Mouse (Mus musculus) embryonic facial prominence, embryonic 12.5 days (tissue): Measurements from ENCODE around the gene Pde4dip. TPM values are rescaled to one million over a fixed set of nuclear protein-coding genes. Genes with fewer than 3 reads are reported as not detected.

Source experiments
- ATAC-seq: fragments of 200-750 bp; cut with Nextera tagmentation; 2 replicates; pipeline ENCODE4 v1.8.0; 2017; ENCODE audit not compliant: insufficient number of reproducible peaks, insufficient read depth, low FRiP score, low TSS enrichment
- H3K27ac ChIP-seq: fragments of 300-500 bp; sonication (generic); 2 replicates; pipeline ENCODE4 v1.5.1; 2016; ENCODE audit warnings: mild to moderate bottlenecking
- H3K27me3 ChIP-seq: fragments of 300-500 bp; sonication (generic); 2 replicates; pipeline ENCODE4 v1.6.1; 2016; ENCODE audit warnings: mild to moderate bottlenecking, moderate library complexity
- H3K36me3 ChIP-seq: fragments of 300-500 bp; sonication (generic); 2 replicates; pipeline ENCODE4 v1.6.1; 2016; ENCODE audit warnings: mild to moderate bottlenecking
- H3K4me1 ChIP-seq: fragments of 300-500 bp; sonication (generic); 2 replicates; pipeline ENCODE4 v1.6.1; 2016
- H3K4me2 ChIP-seq: fragments of 300-500 bp; sonication (generic); replicated peaks from 2 replicates; pipeline ENCODE4 v1.6.1; 2016; ENCODE audit warnings: mild to moderate bottlenecking, moderate library complexity
- H3K4me3 ChIP-seq: fragments of 300-500 bp; sonication (generic); 2 replicates; pipeline ENCODE4 v1.5.1; 2016; ENCODE audit warnings: mild to moderate bottlenecking
- H3K9ac ChIP-seq: fragments of 300-500 bp; sonication (generic); 2 replicates; pipeline ENCODE4 v1.6.1; 2016; ENCODE audit warnings: mild to moderate bottlenecking, moderate library complexity
- H3K9me3 ChIP-seq: fragments of 300-500 bp; sonication (generic); 2 replicates; pipeline ENCODE4 v1.6.1; 2016; ENCODE audit warnings: mild to moderate bottlenecking, moderate library complexity
- WGBS: fragments of 180-500 bp; shearing (Covaris S2); methylation state at CpG from one replicate; pipeline ENCODE4 v1.1.7; 2016; 5-methylcytosine and 5-hydroxymethylcytosine counted together
- polyA plus RNA-seq: library from polyadenylated mRNA; unstranded; fragments of >200 nt; fragmentation: Nextera tagmentation; extraction: Ambion mirVana; gene quantifications from 2 replicates; pipeline ENCODE4 v1.2.1, GENCODE M21; 2016

Gene Pde4dip
- polyA plus RNA-seq, 1 experiment from 2014 or later: 32.4 TPM

- H3K4me3 ChIP-seq: no peak overlapping the region
- no peak overlapping the region for H3K27ac ChIP-seq
- no peaks in the 10 kb centered on the region for H3K36me3 ChIP-seq
- no peak overlapping the region for H3K9ac ChIP-seq
- H3K4me1 ChIP-seq: no peaks in the 10 kb centered on the region
- 84% methylated on average over 8 of the region's 8 CpGs for WGBS
- H3K27me3 ChIP-seq: no peaks in the 10 kb centered on the region
- H3K4me2 ChIP-seq: no peak overlapping the region
- peaks cover 4% of the 10 kb centered on the region; the same call in 1 of the 2 replicates for H3K9me3 ChIP-seq
- no peak for ATAC-seq
Observed at GRCm38 (mm10) chr3:97793995-97794394, 94.5 kb downstream of the Pde4dip start.

- H3K27ac ChIP-seq: no peak overlapping the region
- WGBS: 69% methylated on average over 1 of the region's 1 CpGs
- no peak for ATAC-seq
- H3K9me3 ChIP-seq: peaks cover 4% of the 10 kb centered on the region; the same call in 1 of the 2 replicates
- no peaks in the 10 kb centered on the region for H3K27me3 ChIP-seq
- H3K4me3 ChIP-seq: no peak overlapping the region
- no peak overlapping the region for H3K9ac ChIP-seq
- H3K4me2 ChIP-seq: no peak overlapping the region
- no peaks in the 10 kb centered on the region for H3K4me1 ChIP-seq
- H3K36me3 ChIP-seq: no peaks in the 10 kb centered on the region
Observed at GRCm38 (mm10) chr3:97790150-97790549, 98.4 kb downstream of the Pde4dip start.

DNA sequence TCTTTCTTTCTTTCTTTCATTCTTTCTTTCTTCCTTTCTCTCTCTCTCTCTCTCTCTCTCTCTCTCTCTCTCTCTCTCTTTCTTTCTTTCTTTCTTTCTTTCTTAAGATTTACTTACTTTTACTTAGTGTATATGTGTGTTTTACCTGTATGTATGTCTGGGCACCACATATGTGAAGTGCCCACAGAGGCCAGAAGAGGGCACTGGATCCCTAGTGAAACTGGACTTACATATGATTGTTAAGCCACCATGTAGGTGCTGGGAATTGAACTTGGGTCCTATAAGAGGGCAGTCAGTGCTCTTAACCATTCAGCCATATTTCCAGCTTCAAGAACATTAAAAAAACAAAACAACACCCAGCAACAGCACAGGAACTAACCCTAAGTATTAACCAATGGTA, 99.2 kb downstream of the Pde4dip start:
- ATAC-seq: no peak
- Histone ChIP-seq H3K4me3 (no peak overlapping the region), H3K27ac (no peak overlapping the region), H3K36me3 (no peaks in the 10 kb centered on the region), H3K9me3 (peaks cover 4% of the 10 kb centered on the region; the same call in 1 of the 2 replicates), H3K27me3 (no peaks in the 10 kb centered on the region), H3K4me2 (no peak overlapping the region), H3K4me1 (peaks cover 2% of the 10 kb centered on the region; the same call in 1 of the 2 replicates), H3K9ac (no peak overlapping the region)

DNA sequence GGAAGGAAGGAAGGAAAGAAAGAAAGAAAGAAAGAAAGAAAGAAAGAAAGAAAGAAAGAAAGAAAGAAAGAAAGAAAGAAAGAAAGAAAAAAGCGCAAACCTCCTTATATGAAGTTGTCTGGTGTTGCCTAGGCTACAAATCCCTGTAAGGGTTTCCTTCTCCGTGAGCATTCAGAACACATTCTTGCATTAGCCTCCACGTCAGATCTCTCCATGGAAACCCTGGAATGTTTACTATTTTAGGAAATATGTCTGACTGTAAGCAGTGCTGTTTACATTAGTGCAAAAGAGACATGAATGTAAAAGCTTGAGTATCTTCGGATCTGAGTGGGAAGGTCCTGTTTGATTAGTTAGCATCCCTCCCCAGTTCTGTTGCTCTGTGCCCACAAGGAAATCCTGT, 112.3 kb downstream of the Pde4dip start:
- Histone ChIP-seq H3K27me3 (no peaks in the 10 kb centered on the region), H3K4me1 (no peaks in the 10 kb centered on the region), H3K4me3 (no peak overlapping the region), H3K9me3 (no peaks in the 10 kb centered on the region), H3K4me2 (no peak overlapping the region), H3K9ac (no peak overlapping the region), H3K36me3 (no peaks in the 10 kb centered on the region), H3K27ac (no peak overlapping the region)
- no peak for ATAC-seq
- WGBS: 38% methylated on average over 4 of the region's 4 CpGs

GRCm38 (mm10) chr3:97775742-97776141, 112.8 kb downstream of the Pde4dip start:
- no peaks in the 10 kb centered on the region for H3K36me3 ChIP-seq
- 58% methylated on average over 2 of the region's 2 CpGs for WGBS
- no peaks in the 10 kb centered on the region for H3K27me3 ChIP-seq
- no peak for ATAC-seq
- no peaks in the 10 kb centered on the region for H3K9me3 ChIP-seq
- H3K9ac ChIP-seq: no peak overlapping the region
- no peak overlapping the region for H3K4me3 ChIP-seq
- no peak overlapping the region for H3K4me2 ChIP-seq
- H3K4me1 ChIP-seq: no peaks in the 10 kb centered on the region
- H3K27ac ChIP-seq: no peak overlapping the region

GRCm38 (mm10) chr3:97774861-97775260, 113.6 kb downstream of the Pde4dip start:
- Histone ChIP-seq H3K27me3 (no peaks in the 10 kb centered on the region), H3K36me3 (no peaks in the 10 kb centered on the region), H3K4me1 (no peaks in the 10 kb centered on the region), H3K9me3 (no peaks in the 10 kb centered on the region), H3K27ac (no peak overlapping the region), H3K9ac (no peak overlapping the region), H3K4me3 (no peak overlapping the region), H3K4me2 (no peak overlapping the region)
- no peak for ATAC-seq
- WGBS: 75% methylated on average over 1 of the region's 1 CpGs

DNA sequence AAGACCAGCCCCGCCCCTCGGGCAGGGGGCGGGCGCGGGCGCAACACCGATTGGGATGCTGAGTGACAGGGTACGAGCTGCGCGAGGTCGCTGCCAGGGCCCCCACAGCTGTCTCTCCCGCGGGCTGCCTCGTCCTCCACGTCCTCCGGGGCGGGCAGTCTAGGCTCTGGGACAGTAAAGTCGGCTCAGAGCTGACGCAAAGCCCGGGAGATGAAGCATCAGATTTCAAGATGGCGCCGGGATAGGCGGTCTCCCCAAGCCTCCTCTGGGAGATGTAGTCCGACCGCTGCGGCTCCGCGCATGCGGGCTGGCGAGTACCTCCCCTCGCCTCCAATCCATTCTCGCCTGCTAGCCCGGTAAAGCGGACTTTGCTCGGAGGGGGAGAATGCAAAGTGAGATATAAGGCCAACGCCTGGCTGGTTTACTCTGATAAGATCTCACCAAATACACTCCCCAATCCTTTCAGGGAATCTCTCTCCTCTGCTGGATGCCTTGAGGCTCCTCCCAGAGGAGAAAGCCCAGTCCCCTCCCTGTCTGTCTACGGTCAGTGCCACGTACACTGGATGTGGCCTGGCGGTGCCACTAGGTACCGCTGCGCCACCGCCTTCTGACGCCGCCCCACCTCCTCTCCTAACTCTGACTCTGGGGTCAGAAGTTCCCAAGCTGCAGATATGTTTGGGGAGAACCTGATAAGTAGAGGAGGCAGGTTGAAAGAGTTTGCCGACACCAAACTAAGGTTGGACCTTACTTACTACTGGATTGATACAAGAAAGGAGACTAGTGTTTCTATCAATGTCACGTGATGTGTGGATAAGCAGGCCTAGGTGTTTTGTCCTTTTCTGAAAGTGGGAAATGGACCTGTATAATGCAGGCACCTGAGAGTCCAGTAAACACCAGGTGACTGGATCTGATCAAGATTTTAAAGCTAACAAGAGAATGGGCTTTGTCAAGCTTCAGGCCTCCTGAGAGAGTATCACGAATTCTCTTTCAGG, 120.4 kb downstream of the Pde4dip start:
- WGBS: 3% methylated on average over 47 of the region's 47 CpGs

GRCm38 (mm10) chr3:97767041-97767770, 121.3 kb downstream of the Pde4dip start:
- H3K27ac ChIP-seq: peak overlapping the region; percentile 89
- WGBS: 5% methylated on average over 40 of the region's 40 CpGs
- no peaks in the 10 kb centered on the region for H3K27me3 ChIP-seq
- H3K36me3 ChIP-seq: no peaks in the 10 kb centered on the region; the same call in 1 of the 2 replicates
- H3K4me3 ChIP-seq: peak overlapping the region; percentile 77
- peak overlapping the region; percentile 72 for H3K9ac ChIP-seq
- peaks cover 22% of the 10 kb centered on the region for H3K4me1 ChIP-seq
- no peak; the same call in 1 of the 2 replicates for ATAC-seq
- H3K9me3 ChIP-seq: no peaks in the 10 kb centered on the region
- H3K4me2 ChIP-seq: peak overlapping the region; percentile 72

More for the DNA sequence above, 120.4 kb downstream of the Pde4dip start:
- H3K27ac ChIP-seq: peak overlapping the region; percentile 89
- H3K4me3 ChIP-seq: peak overlapping the region; percentile 77
- no peaks in the 10 kb centered on the region for H3K9me3 ChIP-seq
- peak; percentile 99 for ATAC-seq
- peaks cover 22% of the 10 kb centered on the region for H3K4me1 ChIP-seq
- no peaks in the 10 kb centered on the region for H3K27me3 ChIP-seq
- H3K9ac ChIP-seq: peak overlapping the region; percentile 72
- no peaks in the 10 kb centered on the region; the same call in 1 of the 2 replicates for H3K36me3 ChIP-seq
- peak overlapping the region; percentile 72 for H3K4me2 ChIP-seq

DNA sequence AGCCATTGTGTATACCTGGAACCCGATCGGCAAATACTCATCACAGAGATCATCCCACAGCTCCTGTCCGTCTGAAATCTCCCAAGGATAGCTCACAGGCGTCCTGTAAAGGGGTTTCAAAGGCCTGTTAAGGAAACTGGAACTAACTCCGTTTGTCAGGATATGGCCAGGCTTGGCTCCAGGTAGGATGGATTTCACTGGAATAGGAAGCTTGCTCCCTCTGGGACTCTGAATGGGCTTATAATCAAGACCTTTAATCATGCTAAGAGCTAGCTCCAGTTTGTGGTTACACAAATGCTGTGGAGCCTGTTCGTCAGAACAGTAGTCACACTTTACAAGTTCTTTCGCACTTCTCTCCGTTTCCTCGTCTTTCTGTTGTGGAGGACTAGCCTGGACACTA, 122.0 kb downstream of the Pde4dip start:
- Histone ChIP-seq H3K4me2 (peak overlapping the region; percentile 72), H3K9me3 (no peaks in the 10 kb centered on the region), H3K4me3 (peak overlapping the region; percentile 77), H3K36me3 (no peaks in the 10 kb centered on the region; the same call in 1 of the 2 replicates), H3K4me1 (peaks cover 22% of the 10 kb centered on the region), H3K9ac (peak overlapping the region; percentile 72), H3K27ac (no peak overlapping the region), H3K27me3 (no peaks in the 10 kb centered on the region)
- ATAC-seq: no peak
- WGBS: 50% methylated on average over 9 of the region's 9 CpGs

DNA sequence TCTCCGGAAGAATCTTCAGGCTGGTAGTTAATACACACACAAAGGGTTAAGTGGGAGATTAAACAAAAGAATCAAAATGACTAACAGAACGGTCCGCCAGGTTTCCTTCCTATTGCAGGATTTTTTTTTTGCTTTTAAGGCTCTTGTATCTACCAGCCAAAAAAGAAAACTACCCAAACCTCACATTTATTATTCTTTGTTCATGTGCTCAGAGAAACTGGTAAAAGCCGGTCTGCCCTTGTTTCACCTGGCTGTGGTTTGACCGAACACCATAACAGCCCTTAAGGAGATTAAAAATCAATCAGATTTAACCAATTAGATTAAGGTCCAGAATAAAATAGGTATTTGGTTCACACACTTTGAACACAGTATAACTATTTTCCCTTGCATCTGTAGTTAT, 124.4 kb downstream of the Pde4dip start:
- Histone ChIP-seq H3K9me3 (no peaks in the 10 kb centered on the region), H3K27ac (no peak overlapping the region), H3K4me3 (no peak overlapping the region), H3K9ac (no peak overlapping the region), H3K36me3 (no peaks in the 10 kb centered on the region; the same call in 1 of the 2 replicates), H3K4me1 (peaks cover 22% of the 10 kb centered on the region), H3K27me3 (no peaks in the 10 kb centered on the region), H3K4me2 (no peak overlapping the region)
- no peak for ATAC-seq
- 68% methylated on average over 5 of the region's 5 CpGs for WGBS

DNA sequence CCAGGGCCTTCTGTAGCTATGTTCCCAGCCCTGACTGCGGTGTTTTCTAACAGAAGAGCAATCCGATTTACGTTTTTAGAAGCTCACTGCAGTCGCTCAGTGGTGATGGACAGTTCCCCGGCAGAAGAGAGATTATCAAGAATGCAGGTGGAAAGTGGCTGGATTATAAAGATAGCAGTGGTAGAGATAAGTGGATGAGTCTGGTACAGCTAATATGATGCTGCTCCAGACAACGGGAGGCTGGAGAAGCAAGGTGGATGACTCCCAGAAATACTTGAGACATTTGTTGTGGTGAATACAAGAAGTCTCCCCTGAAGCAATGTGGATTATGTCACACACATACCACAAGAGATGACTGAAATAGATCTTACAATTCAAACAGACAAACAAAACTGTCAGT, 126.6 kb downstream of the Pde4dip start:
- Histone ChIP-seq H3K9ac (no peak overlapping the region), H3K27me3 (no peaks in the 10 kb centered on the region), H3K4me1 (peaks cover 21% of the 10 kb centered on the region), H3K36me3 (peaks cover 15% of the 10 kb centered on the region), H3K9me3 (no peaks in the 10 kb centered on the region), H3K27ac (no peak overlapping the region), H3K4me2 (no peak overlapping the region), H3K4me3 (no peak overlapping the region)
- WGBS: 86% methylated on average over 6 of the region's 6 CpGs
- no peak for ATAC-seq
